Mouse (Mus musculus): ENCODE results near the gene Arel1.

Gene Arel1

GRCm38 (mm10) chr12:84907024-84907626, 63.6 kb downstream of the Arel1 start:
- no peak for DNase-seq (ENCODE audit: low read depth)

GRCm38 (mm10) chr12:84904399-84904798, 66.3 kb downstream of the Arel1 start:
- DNase-seq (ENCODE audit: low read depth) = no peak

GRCm38 (mm10) chr12:84900317-84900716, 70.4 kb downstream of the Arel1 start:
- DNase-seq (ENCODE audit: low read depth) = no peak

- DNase-seq (ENCODE audit: low read depth) = no peak
Observed at GRCm38 (mm10) chr12:84897322-84897721, 73.4 kb downstream of the Arel1 start.

GRCm38 (mm10) chr12:84896235-84896634, 74.5 kb downstream of the Arel1 start:
- DNase-seq (ENCODE audit: low read depth) = no peak

- no peak for DNase-seq (ENCODE audit: low read depth)
Observed at GRCm38 (mm10) chr12:84893648-84894628, 76.8 kb downstream of the Arel1 start.

GRCm38 (mm10) chr12:84890289-84890688, 80.4 kb downstream of the Arel1 start:
- no peak for DNase-seq (ENCODE audit: low read depth)

- DNase-seq (ENCODE audit: low read depth) = no peak
Observed at GRCm38 (mm10) chr12:84885107-84885876, 85.4 kb downstream of the Arel1 start.

- DNase-seq (ENCODE audit: low read depth) = peak; percentile 16
Observed at GRCm38 (mm10) chr12:84884423-84885076, 86.2 kb downstream of the Arel1 start.

GRCm38 (mm10) chr12:84882796-84883195, 87.9 kb downstream of the Arel1 start:
- DNase-seq (ENCODE audit: low read depth) = peak; percentile 18

- DNase-seq (ENCODE audit: low read depth) = no peak
Observed at GRCm38 (mm10) chr12:84880091-84880490, 90.6 kb downstream of the Arel1 start.

- peak; percentile 85 for DNase-seq (ENCODE audit: low read depth)
Observed at GRCm38 (mm10) chr12:84876481-84877121, 94.1 kb downstream of the Arel1 start, which contains the start of gene Ltbp2. Gene Ltbp2 (minus strand): TSS chr12:84876532.

- DNase-seq (ENCODE audit: low read depth) = peak; percentile 9
Observed at GRCm38 (mm10) chr12:84875761-84876480, 94.8 kb downstream of the Arel1 start.

- peak; percentile 62 for DNase-seq (ENCODE audit: low read depth)
Observed at GRCm38 (mm10) chr12:84873434-84873833, 97.3 kb downstream of the Arel1 start.

- no peak for DNase-seq (ENCODE audit: low read depth)
Observed at GRCm38 (mm10) chr12:84872310-84872709, 98.4 kb downstream of the Arel1 start.

All from naive thymus-derived CD4-positive, alpha-beta T cell, adult 2 months (primary cell).